Mouse (Mus musculus): ENCODE measurements at regions not wholly inside any gene's neighbourhood (a gene's known extent, or its start where the extent isn't known, plus 50 kb on each side); places are given as distances from the start of the nearest gene placed in this dataset.

DNA sequence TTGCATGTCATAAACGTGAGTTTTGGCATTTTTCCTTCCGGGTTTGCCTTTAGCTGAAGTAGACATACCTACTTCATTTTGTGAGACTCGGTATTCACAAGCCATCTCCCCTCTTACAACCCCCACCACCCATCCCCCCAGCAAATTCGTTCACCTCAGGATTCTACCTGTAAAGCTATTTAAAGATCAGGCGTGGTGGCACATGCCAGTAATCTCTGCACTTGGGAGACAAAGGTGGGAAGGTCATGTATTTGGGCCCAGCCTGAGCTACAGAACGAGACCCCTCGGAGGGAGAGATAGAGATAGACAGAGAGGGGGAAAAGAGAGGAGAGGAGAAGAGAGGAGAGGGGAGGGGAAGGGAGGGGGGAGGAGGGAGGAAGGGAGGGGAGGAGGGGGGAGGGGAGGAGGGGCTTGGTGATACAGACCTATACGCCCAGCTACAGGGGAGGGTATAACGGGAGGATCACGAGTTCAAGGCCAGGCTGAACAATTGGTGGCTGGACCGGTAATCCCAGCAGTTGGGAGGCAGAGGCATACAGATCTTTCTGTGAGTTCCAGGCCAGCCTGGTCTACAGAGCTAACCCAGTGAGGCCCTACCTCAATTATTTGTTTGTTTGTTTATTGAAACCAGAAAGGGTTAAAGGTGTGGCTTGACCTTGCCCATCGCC, 83.9 kb upstream of the Tbx3 start:
- TF ChIP-seq CTCF (IDR thresholded peaks at IDR 0.05; ENCODE audit: low read depth) (no peak), EP300 (IDR thresholded peaks at IDR 0.05; ENCODE audit: low read depth) (no peak)
